Comparison of ENCODE assay signal across 9 mouse cellular contexts in genomic region chr11:83852016-83852355, GRCm38 (mm10). TPM values are rescaled to one million over a fixed set of nuclear protein-coding genes. Genes with fewer than 3 reads are reported as not detected.
A peak's percentile ranks its signal among the peaks of the same experiment; 100 is the strongest.
DNase-seq lines count a peak whose midpoint lies in the region; ATAC-seq and TF ChIP-seq lines count a peak whose summit lies in the region.
"Had no signal": no experiment of that assay in that cellular context is flagged by ENCODE, and none has a peak within 500 bp of the region (broad histone marks: within the 10 kb centered on the region; RNA-seq: fewer than 3 reads in every experiment).

No protein-coding gene starts in this region.

- no peak for TF ChIP-seq CTCF in heart, postnatal 0 days (IDR thresholded peaks at IDR 0.05; ENCODE audit: low read depth)

- peak overlapping the region; percentile 18 for H3K4me3 ChIP-seq in heart, postnatal 0 days (ENCODE audit: low read depth, low read length)
- H3K4me3 ChIP-seq in stomach, embryonic 15.5 days (replicated peaks): peak overlapping the region; percentile 43

- no peak for TF ChIP-seq EP300 in heart, postnatal 0 days (IDR thresholded peaks at IDR 0.05; ENCODE audit: low read depth)

- peaks cover 7% of the 10 kb centered on the region; the same call in 1 of the 2 replicates for H3K4me1 ChIP-seq in heart, postnatal 0 days (ENCODE audit: control insufficient read depth, insufficient read depth)
- no peaks in the 10 kb centered on the region for H3K4me1 ChIP-seq in stomach, embryonic 15.5 days

- H3K27me3 ChIP-seq in heart, postnatal 0 days (ENCODE audit: control insufficient read depth, insufficient read depth, low read length): peaks cover 95% of the 10 kb centered on the region
- H3K27me3 ChIP-seq in stomach, embryonic 15.5 days (replicated peaks): peaks cover 32% of the 10 kb centered on the region

- no peaks in the 10 kb centered on the region for H3K36me3 ChIP-seq in heart, postnatal 0 days (replicated peaks; ENCODE audit: control insufficient read depth, insufficient read depth, low read length)
- H3K36me3 ChIP-seq in stomach, embryonic 15.5 days: no peaks in the 10 kb centered on the region

- peak overlapping the region; percentile 15; the same call in 1 of the 2 replicates for H3K4me2 ChIP-seq in heart, postnatal 0 days (ENCODE audit: low read depth, low read length)
- peak overlapping the region; percentile 54 for H3K4me2 ChIP-seq in stomach, embryonic 15.5 days

- 3% methylated on average over 24 of the region's 24 CpGs for WGBS in heart, postnatal 0 days
- 2% methylated on average over 24 of the region's 24 CpGs for WGBS in stomach, embryonic 15.5 days

- H3K9me3 ChIP-seq in heart, postnatal 0 days (replicated peaks; ENCODE audit: control insufficient read depth, low read length): no peaks in the 10 kb centered on the region
- no peaks in the 10 kb centered on the region for H3K9me3 ChIP-seq in stomach, embryonic 15.5 days

- no peak overlapping the region for H3K27ac ChIP-seq in heart, postnatal 0 days (ENCODE audit: low read depth)
- H3K27ac ChIP-seq in stomach, embryonic 15.5 days: peak overlapping the region; percentile 81

- peak; percentile 32 for DNase-seq in thymus, postnatal 4 days
- no peak for DNase-seq in thymus, postnatal 0 days (ENCODE audit: low spot score)
- DNase-seq in heart, postnatal 0 days (ENCODE audit: low spot score): no peak
- DNase-seq in liver: peak; percentile 23
- no peak for DNase-seq in gastrocnemius, postnatal 10 days
- DNase-seq in thymus, postnatal 36 days: no peak

- no peak overlapping the region for H3K9ac ChIP-seq in heart, postnatal 0 days (replicated peaks; ENCODE audit: low read depth, low read length)
- H3K9ac ChIP-seq in stomach, embryonic 15.5 days: peak overlapping the region; percentile 39

- ATAC-seq in heart, postnatal 0 days (ENCODE audit: insufficient read depth, low read depth): no peak
- ATAC-seq in stomach, embryonic 15.5 days (ENCODE audit: insufficient read depth, low FRiP score, low read depth): no peak
- no peak for ATAC-seq in inflammation-experienced regulatory T-cells, adult 6 months

RNA-seq across cellular contexts. Expression of gene Hnf1b, which starts 2.1 kb away (rescaled TPM):
- polyA plus RNA-seq in thymus, postnatal 0 days (2015; fragmentation: Nextera tagmentation; extraction: Ambion mirVana): not detected in 2 replicates
- not detected in 2 replicates for total RNA-seq in heart, postnatal 0 days (2014; rRNA removed; ENCODE audit: low replicate concordance)
- 0.05 TPM in 1 of 2 replicates, not detected in the other for polyA plus RNA-seq in heart, postnatal 0 days (2015; fragmentation: Nextera tagmentation; extraction: Ambion mirVana)
- polyA plus RNA-seq in stomach, embryonic 15.5 days (2015; fragmentation: Nextera tagmentation; extraction: Ambion mirVana): 6.0 and 8.0 TPM in 2 replicates
- total RNA-seq in gastrocnemius, postnatal 10 days (2021): not detected
- not detected for polyA plus RNA-seq in inflammation-experienced regulatory T-cells, adult 6 months (2017; shearing (Covaris generic))
- total RNA-seq: hematopoietic stem cell, adult 5-6 weeks had no signal

Comparison
In these comparisons a context has a peak if more than half of its experiments do, and no peak if none do; other contexts are left out.
1. DNase-seq: peak in thymus, postnatal 4 days (single experiment) and liver (single experiment); none in thymus, postnatal 0 days (single experiment), heart, postnatal 0 days (single experiment), gastrocnemius, postnatal 10 days (single experiment) and thymus, postnatal 36 days (0 of 2).